Comparison of ENCODE assay signal across 7 mouse cellular contexts in genomic region chr15:77358320-77359040, GRCm38 (mm10). TPM values are rescaled to one million over a fixed set of nuclear protein-coding genes. Genes with fewer than 3 reads are reported as not detected.
DNase-seq lines count a peak whose midpoint lies in the region; ATAC-seq and TF ChIP-seq lines count a peak whose summit lies in the region.

No protein-coding gene starts in this region.

- TF ChIP-seq POLR2A in small intestine, adult 2 months (IDR thresholded peaks at IDR 0.05; ENCODE audit: low read depth, low read length), result peak; percentile 47; the same call in 1 of the 2 replicates

- 0 out of 2 replicates have a peak overlapping the region, but pooled peaks have one; percentile 3 for H3K27ac ChIP-seq in intestine, postnatal 0 days (ENCODE audit: low read depth, low read length)
- peak overlapping the region; percentile 67 for H3K27ac ChIP-seq in midbrain, embryonic 12.5 days (replicated peaks)
- H3K27ac ChIP-seq in small intestine, adult 2 months (ENCODE audit: insufficient read depth, low read depth, low read length), result peak overlapping the region; percentile 40

- no peaks in the 10 kb centered on the region for H3K9me3 ChIP-seq in intestine, postnatal 0 days (ENCODE audit: control insufficient read depth)
- H3K9me3 ChIP-seq in midbrain, embryonic 12.5 days, result no peaks in the 10 kb centered on the region

- H3K27me3 ChIP-seq in intestine, postnatal 0 days (replicated peaks; ENCODE audit: control insufficient read depth, insufficient read depth, low read length), result no peaks in the 10 kb centered on the region
- 0 out of 2 replicates have a peak, but pooled peaks cover 4% of the 10 kb centered on the region for H3K27me3 ChIP-seq in midbrain, embryonic 12.5 days
- H3K27me3 ChIP-seq in small intestine, adult 2 months (ENCODE audit: control insufficient read depth, insufficient read depth, low read length), result no peaks in the 10 kb centered on the region

- peak; percentile 99 for TF ChIP-seq CTCF in intestine, postnatal 0 days (IDR thresholded peaks at IDR 0.05; ENCODE audit: low read depth)
- peak; percentile 89 for TF ChIP-seq CTCF in small intestine, adult 2 months (IDR thresholded peaks at IDR 0.05; ENCODE audit: extremely low read depth, insufficient read length, insufficient replicate concordance, low read depth, low read length)

- peak; percentile 81 for DNase-seq in adrenal gland, adult 8-10 months
- peak; percentile 95 for DNase-seq in embryo, embryonic 11 days
- peak; percentile 74 to 88 for DNase-seq in gastrocnemius, postnatal 4 days (ENCODE audit: low spot score in 2 of 2)
- DNase-seq in left cerebral cortex, postnatal 4 days, result peak; percentile 93

- no peaks in the 10 kb centered on the region for H3K4me1 ChIP-seq in intestine, postnatal 0 days (replicated peaks; ENCODE audit: control insufficient read depth, insufficient read depth, low read length)
- peaks cover 55% of the 10 kb centered on the region for H3K4me1 ChIP-seq in midbrain, embryonic 12.5 days
- peaks cover 14% of the 10 kb centered on the region for H3K4me1 ChIP-seq in small intestine, adult 2 months (ENCODE audit: control insufficient read depth, insufficient read depth, insufficient read length, low read length)

- H3K36me3 ChIP-seq in intestine, postnatal 0 days (ENCODE audit: control insufficient read depth, insufficient read depth), result no peaks in the 10 kb centered on the region
- H3K36me3 ChIP-seq in midbrain, embryonic 12.5 days, result no peaks in the 10 kb centered on the region
- H3K36me3 ChIP-seq in small intestine, adult 2 months (ENCODE audit: control insufficient read depth, insufficient read depth, low read length), result no peaks in the 10 kb centered on the region

- 5% methylated on average over 29 of the region's 29 CpGs for WGBS in intestine, postnatal 0 days
- 4% methylated on average over 27 of the region's 29 CpGs for WGBS in midbrain, embryonic 12.5 days
- WGBS in small intestine, adult 2 months, result 8% methylated on average over 29 of the region's 29 CpGs

- H3K4me2 ChIP-seq in intestine, postnatal 0 days (replicated peaks; ENCODE audit: low read depth), result peak overlapping the region; percentile 57
- H3K4me2 ChIP-seq in midbrain, embryonic 12.5 days (replicated peaks), result peak overlapping the region; percentile 59

- intact Hi-C loops in left cerebral cortex, postnatal 4 days (cut with DNase I), result no loop called here

- H3K9ac ChIP-seq in intestine, postnatal 0 days (ENCODE audit: low read depth, low read length), result no peak overlapping the region
- peak overlapping the region; percentile 62 for H3K9ac ChIP-seq in midbrain, embryonic 12.5 days (replicated peaks)

- peak overlapping the region; percentile 26 for H3K4me3 ChIP-seq in intestine, postnatal 0 days (ENCODE audit: low read depth, low read length)
- H3K4me3 ChIP-seq in midbrain, embryonic 12.5 days, result peak overlapping the region; percentile 35
- H3K4me3 ChIP-seq in small intestine, adult 2 months (ENCODE audit: low read depth, low read length), result peak overlapping the region; percentile 56

- peak; percentile 74 for ATAC-seq in intestine, postnatal 0 days
- ATAC-seq in midbrain, embryonic 12.5 days (ENCODE audit: low FRiP score, low read depth), result peak; percentile 73

RNA-seq across cellular contexts. Expression of gene Apol7a, which starts 40.4 kb away (rescaled TPM):
- under 1 TPM in 1 of 4 experiments, not detected in 3; 0.13 TPM for total RNA-seq in adrenal gland, adult 8-10 months (2022)
- under 1 TPM; 0.69 to 0.86 TPM for total RNA-seq in gastrocnemius, postnatal 4 days (2021)
- 30.9 and 31.4 TPM in 2 replicates for polyA plus RNA-seq in intestine, postnatal 0 days (2015; fragmentation: Nextera tagmentation; extraction: Ambion mirVana)
- not detected for total RNA-seq in left cerebral cortex, postnatal 4 days (2021)
- polyA plus RNA-seq in midbrain, embryonic 12.5 days (2016; fragmentation: Nextera tagmentation; extraction: Ambion mirVana), result not detected in 2 replicates
- polyA plus RNA-seq in small intestine, adult 2 months (2012; rRNA removed), result 31.4 and 88.8 TPM in 2 replicates

RNA-seq across cellular contexts. Expression of gene Rbfox2, which starts 51.7 kb away (rescaled TPM):
- total RNA-seq in adrenal gland, adult 8-10 months (2022), result 10 to 100 TPM; 55.5 to 86.2 (median 70.7) TPM
- 100 to 1,000 TPM; 289 to 339 TPM for total RNA-seq in gastrocnemius, postnatal 4 days (2021)
- 16.8 and 20.3 TPM in 2 replicates for polyA plus RNA-seq in intestine, postnatal 0 days (2015; fragmentation: Nextera tagmentation; extraction: Ambion mirVana)
- total RNA-seq in left cerebral cortex, postnatal 4 days (2021), result 100 to 1,000 TPM; 418 to 432 TPM
- 118 and 130 TPM in 2 replicates for polyA plus RNA-seq in midbrain, embryonic 12.5 days (2016; fragmentation: Nextera tagmentation; extraction: Ambion mirVana)
- polyA plus RNA-seq in small intestine, adult 2 months (2012; rRNA removed), result 25.1 and 34.7 TPM in 2 replicates

RNA-seq across cellular contexts. Expression of gene Apol9a, which starts 52.5 kb away (rescaled TPM):
- 1 to 10 TPM in 3 of 4 experiments, under 1 TPM in 1; 0.77 to 3.2 (median 1.5) TPM for total RNA-seq in adrenal gland, adult 8-10 months (2022)
- total RNA-seq in gastrocnemius, postnatal 4 days (2021), result not detected
- polyA plus RNA-seq in intestine, postnatal 0 days (2015; fragmentation: Nextera tagmentation; extraction: Ambion mirVana), result 26.2 and 33.1 TPM in 2 replicates
- total RNA-seq in left cerebral cortex, postnatal 4 days (2021), result under 1 TPM in 1 of 2 experiments, not detected in 1; 0.22 TPM
- polyA plus RNA-seq in midbrain, embryonic 12.5 days (2016; fragmentation: Nextera tagmentation; extraction: Ambion mirVana), result 0.07 TPM in 1 of 2 replicates, not detected in the other
- 41.6 and 153 TPM in 2 replicates for polyA plus RNA-seq in small intestine, adult 2 months (2012; rRNA removed)

Comparison
In these comparisons a context has a peak if more than half of its experiments do, and no peak if none do; other contexts are left out.
1. Peak in every context shown above with its lines: DNase-seq, ATAC-seq, H3K4me3 ChIP-seq and H3K27ac ChIP-seq.
2. H3K27ac ChIP-seq: peak in every context shown above with its lines; median percentile 67 in midbrain, embryonic 12.5 days; 40 in small intestine, adult 2 months; 3 in intestine, postnatal 0 days.